ENCODE assay signal across 17 mouse cellular contexts in genomic region chrX:39189417-39189816, GRCm38 (mm10).
A peak's percentile ranks its signal among the peaks of the same experiment; 100 is the strongest.
DNase-seq lines count a peak whose midpoint lies in the region; ATAC-seq lines count a peak whose summit lies in the region.
"Had no signal": no experiment of that assay in that cellular context is flagged by ENCODE, and none has a peak within 500 bp of the region (broad histone marks: within the 10 kb centered on the region; RNA-seq: fewer than 3 reads in every experiment).

No protein-coding gene starts in this region.

- DNase-seq in frontal cortex, postnatal 10 days (ENCODE audit: low spot score in 2 of 2): peak; percentile 6
- peak; percentile 29 to 43 for DNase-seq in left cerebral cortex, adult 9 months (ENCODE audit: low spot score in 2 of 2)
- DNase-seq in right cerebral cortex, postnatal 25 days: peak; percentile 12
- DNase-seq in urinary bladder, adult 18-20 months (ENCODE audit: low spot score in 2 of 2): no peak
- DNase-seq in adipocyte (ENCODE audit: low spot score): no peak
- DNase-seq: adrenal gland, adult 8-10 months; cerebellum, adult 9-11 months; gastrocnemius, postnatal 10 days; heart, adult 18-20 months; kidney, postnatal 36 days; liver had no signal

- ATAC-seq in frontal cortex, adult (ENCODE audit: low TSS enrichment): peak; percentile 99
- no peak for ATAC-seq in megakaryocyte-erythroid progenitor cell, adult 5-6 weeks (replicated peaks; ENCODE audit: low FRiP score, low TSS enrichment, poor library complexity, severe bottlenecking)
- ATAC-seq: forebrain, embryonic 15.5 days; intestine, embryonic 15.5 days; lung, postnatal 0 days; midbrain, embryonic 13.5 days had no signal

Comparison
In these comparisons a context has a peak if more than half of its experiments do, and no peak if none do; other contexts are left out.
1. DNase-seq: peak in frontal cortex, postnatal 10 days (2 of 2), left cerebral cortex, adult 9 months (2 of 2) and right cerebral cortex, postnatal 25 days (single experiment); none in urinary bladder, adult 18-20 months (0 of 2) and adipocyte (single experiment).